Mouse (Mus musculus): ENCODE data around the gene Lactb.

DNA sequence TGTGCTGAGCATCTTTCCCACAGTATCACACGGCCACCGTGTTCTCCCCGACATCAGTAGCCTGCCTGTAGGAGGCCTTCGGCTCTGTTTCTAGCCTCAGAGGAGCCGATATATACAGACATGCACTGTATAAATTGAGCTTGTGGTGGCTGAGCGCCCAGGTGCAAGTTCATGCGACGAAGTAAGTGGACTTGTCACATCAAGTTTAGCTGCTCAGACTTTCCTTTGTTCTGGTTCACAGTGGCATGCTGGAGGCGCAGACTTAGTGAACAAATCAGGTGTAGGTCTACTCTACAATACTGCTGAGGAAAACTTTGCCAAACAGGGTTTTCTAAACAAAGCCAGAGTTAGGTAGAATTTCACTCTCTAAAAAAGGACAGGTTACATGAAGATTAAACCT, 69.3 kb downstream of the Lactb start:
- no peak for TF ChIP-seq POLR2A (IDR thresholded peaks at IDR 0.05; ENCODE audit: insufficient read length, low read depth)
- TF ChIP-seq SRF (IDR thresholded peaks at IDR 0.05; ENCODE audit: control insufficient read depth, insufficient read length, low read depth) = no peak
- TF ChIP-seq MYOD1 (IDR thresholded peaks at IDR 0.05; ENCODE audit: control insufficient read depth in 1 of 3, insufficient read length in 2 of 3, low read depth in 2 of 3) = no peak
- no peak for TF ChIP-seq MYOG (IDR thresholded peaks at IDR 0.05; ENCODE audit: control insufficient read depth in 1 of 3, insufficient read depth in 1 of 3, insufficient read length in 2 of 3, low read depth in 2 of 3)
- TF ChIP-seq CEBPB (IDR thresholded peaks at IDR 0.05; ENCODE audit: insufficient read depth, poor library complexity, severe bottlenecking) = no peak
- TF ChIP-seq E2F4 (IDR thresholded peaks at IDR 0.05; ENCODE audit: insufficient read depth) = no peak

Data from myocyte (in vitro differentiated cells).